Mouse (Mus musculus) kidney, adult 8-10 months (tissue): Measurements from ENCODE around the gene Rad51b.
A peak's percentile ranks its signal among the peaks of the same experiment; 100 is the strongest.

Experiments
- DNase-seq, 2 experiments: peaks; one replicate each; pipeline ENCODE4 v3.0.0; 2022

Rad51b gene

GRCm38 (mm10) chr12:79535532-79536437, 238.7 kb downstream of the Rad51b start:
- DNase-seq: no peak

DNA sequence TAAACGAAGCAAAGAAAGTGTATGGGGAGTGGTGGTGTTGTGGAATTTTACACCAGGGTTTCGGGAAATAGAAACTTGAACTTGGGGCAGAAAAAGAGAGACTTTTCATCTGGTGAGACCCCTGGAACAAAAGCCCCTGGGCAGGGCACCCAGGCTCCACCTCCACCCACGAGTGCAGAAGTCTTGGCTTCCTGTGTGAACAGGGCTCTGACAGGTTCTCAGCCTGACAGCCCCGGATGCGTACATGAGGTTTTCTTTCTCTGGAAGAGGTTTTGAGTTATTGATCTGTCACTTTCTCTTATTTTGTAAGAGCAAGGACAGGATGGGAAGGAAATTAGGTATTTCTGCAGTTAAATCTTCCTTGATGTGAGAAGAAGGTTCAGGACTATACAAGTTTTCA, 243.1 kb downstream of the Rad51b start:
- no peak for DNase-seq

DNA sequence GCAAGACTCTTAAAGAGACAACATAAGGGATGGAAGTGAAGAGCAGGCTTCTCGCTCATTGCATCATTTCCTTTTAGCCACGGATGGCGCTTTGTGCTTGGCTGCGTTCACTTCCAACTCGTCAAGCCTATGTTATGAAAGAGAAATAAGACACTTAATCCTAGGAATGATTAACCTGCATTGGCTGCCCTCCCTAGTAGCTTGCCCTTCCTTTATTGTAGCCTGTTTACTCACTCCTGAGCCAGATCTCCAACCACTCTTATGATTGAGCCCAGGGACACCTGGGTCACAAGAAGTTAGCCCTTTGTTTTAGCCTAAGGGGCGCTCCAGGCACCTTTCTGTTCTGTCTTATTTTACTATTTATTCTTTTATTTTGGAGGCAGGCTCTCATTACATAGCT, 244.5 kb downstream of the Rad51b start:
- peak; percentile 75 to 93 for DNase-seq

DNA sequence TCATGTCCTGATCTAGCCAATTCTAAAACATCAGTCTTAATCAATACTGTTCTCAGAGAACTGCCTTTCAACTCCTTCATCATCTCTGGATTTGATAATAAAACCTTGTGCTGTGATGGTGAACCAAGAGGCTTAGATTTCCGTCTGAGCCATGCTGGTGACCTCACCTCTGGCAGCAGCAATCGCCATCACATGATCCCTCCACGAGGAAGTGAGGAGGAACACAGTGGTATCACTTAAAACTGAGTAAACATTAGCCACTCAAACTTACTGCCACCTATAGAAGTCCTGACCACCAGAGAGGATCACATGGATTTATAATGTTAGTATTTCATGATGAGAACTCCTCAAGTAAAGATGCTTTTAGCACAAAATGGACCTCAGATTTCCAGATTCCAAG, 248.0 kb downstream of the Rad51b start:
- no peak for DNase-seq

DNA sequence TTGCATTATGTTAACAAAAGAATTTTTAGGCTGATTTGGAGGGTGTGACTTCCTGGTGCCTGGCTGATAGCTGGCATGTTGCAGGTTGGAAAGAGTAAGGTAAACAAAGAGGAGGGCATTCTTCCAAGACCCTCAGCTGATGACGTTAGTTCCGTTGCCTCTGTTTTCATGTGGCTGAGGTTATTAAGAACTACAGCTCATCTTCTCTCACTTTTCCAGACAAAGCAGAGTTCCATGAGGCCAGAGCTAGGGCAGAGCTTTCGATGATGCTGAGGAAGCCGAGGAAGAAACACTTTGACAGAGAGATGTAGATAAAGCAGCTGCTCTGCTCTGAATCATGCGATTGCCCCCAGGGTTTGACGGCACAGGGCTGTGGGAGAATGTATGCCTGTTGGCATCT, 250.5 kb downstream of the Rad51b start:
- no peak for DNase-seq

GRCm38 (mm10) chr12:79548607-79549330, 251.7 kb downstream of the Rad51b start:
- peak; percentile 52 to 65 for DNase-seq

DNA sequence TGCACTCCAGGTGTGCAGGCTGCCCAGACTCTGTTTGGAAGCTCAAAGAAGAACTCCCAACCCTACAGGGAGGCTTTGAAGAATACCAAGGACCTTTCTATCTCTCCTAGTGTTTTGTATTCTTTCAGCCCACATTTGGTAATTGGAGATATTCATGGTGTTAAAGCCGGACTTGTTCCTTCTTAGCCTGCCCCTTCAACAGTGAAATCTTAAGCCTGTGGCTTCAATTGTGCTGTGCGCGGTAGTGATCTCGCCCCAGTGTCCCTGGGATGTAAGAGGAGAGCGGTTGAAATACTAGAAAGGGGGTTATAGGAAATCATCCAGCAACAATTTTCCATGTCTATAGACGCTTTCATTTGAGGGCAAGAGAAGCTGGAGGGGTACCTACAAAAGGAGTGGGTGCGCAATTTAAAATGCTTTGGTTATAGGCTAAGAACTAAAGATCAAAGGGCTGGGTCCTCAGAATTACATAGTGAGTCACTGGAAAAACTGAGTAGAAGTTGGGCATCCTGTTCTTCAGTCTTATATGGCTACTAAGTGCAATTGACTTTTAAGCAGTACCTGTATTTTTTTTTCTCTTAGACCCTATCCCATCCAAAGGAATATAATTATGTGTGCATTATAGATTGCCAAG, 253.1 kb downstream of the Rad51b start:
- DNase-seq: no peak

DNA sequence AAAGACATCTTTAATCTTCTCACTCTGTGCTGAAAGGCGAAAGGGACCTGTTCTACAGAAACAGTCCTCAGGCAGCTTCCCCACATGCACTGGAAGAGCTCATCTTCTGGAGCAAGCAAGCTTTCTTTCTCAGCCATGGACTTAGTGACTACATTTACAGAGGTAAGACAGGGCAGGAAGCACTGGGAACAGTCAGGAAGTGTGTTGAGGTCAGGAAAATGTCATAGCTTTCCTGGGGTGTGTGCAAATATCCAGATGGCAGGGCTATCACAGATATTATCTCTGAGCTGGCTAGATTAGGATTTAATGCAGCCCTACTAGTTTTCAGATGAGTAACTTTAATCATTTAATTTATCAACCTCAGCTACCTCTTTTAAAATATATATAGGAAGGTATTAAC, 254.2 kb downstream of the Rad51b start:
- no peak for DNase-seq

DNA sequence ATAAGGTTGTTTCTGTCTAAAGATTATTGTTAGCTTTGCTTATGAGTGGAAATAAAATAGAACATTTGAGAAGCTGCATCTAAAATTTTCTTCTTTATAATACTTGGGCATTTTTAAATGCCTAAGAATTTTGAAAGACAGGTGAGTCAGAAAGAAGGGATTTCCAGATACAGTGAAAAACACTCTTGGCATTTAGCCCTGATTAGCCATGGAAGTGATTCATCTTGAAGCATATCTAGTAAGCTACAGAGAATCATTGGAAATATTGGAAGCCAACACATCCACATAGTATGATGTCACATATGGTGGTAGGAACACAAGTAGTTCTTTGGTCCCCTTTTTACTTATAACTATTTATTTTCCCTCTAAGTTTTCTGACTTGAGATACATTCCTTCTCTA, 256.0 kb downstream of the Rad51b start:
- no peak for DNase-seq

DNA sequence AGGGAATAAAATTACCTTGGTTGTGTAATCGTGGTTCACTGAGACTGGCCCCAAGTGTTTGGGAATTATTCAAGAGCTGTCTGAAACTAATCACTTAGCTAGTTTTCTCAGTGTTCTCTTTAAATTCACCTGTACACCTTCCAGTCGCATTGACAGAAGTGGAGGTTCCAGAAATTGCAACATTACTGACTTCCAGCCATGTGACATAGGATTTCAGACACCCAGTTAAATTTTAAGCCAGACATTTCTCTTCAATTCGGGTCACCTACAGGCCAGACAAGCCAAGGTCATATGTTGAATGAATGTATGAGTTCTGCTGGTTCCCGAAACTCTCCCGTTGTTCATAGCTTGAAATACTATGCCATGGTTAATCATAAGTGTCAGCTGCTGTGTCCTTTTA, 260.8 kb downstream of the Rad51b start:
- peak; percentile 45 to 87 for DNase-seq

DNA sequence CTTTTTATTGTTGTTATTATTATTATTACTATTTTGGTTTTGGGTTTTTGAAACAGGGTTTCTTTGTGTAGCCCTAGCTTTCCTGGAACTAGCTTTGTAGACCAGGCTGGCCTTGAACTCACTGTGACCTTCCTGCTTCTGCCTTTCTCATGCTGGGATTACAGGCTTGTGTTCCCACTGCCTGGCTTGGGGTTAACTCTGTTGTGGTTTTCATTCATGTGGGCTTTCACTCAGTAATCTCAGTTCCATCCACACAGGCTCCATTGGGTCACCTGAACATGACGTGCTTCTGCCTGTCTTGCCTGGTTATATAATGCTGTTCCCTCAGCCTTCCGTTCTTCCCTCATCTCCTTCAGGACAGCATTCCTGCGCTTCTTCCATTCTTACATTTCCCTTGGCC, 261.6 kb downstream of the Rad51b start:
- no peak for DNase-seq

DNA sequence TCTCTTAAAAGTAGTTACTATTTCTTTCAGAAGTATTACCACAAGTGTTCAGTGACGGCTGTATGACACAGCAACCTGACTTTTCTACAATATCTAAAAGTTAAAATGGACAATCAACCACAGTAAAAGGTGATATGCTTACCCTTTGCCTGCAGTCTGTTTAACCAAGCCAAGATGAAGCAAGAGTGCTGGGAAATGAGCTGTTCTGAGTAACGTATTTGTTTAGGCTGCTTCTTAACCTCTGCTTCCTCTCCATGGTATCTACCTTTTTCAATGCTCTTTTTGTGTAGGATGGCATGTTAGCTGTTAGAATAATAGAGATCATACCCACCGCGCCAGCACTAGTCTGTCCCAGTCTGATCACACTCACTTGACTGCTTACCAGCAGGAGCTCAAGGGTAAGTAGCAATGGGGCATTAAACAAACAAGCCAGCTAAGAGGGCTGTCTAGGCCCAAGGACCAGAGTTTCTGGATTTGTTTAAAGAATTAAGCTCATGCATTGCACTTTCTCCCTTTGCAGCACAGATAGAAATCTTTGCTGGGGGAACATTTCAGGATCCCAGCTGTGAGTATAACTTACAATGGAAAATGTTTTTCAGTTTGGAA, 262.4 kb downstream of the Rad51b start:
- no peak for DNase-seq

DNA sequence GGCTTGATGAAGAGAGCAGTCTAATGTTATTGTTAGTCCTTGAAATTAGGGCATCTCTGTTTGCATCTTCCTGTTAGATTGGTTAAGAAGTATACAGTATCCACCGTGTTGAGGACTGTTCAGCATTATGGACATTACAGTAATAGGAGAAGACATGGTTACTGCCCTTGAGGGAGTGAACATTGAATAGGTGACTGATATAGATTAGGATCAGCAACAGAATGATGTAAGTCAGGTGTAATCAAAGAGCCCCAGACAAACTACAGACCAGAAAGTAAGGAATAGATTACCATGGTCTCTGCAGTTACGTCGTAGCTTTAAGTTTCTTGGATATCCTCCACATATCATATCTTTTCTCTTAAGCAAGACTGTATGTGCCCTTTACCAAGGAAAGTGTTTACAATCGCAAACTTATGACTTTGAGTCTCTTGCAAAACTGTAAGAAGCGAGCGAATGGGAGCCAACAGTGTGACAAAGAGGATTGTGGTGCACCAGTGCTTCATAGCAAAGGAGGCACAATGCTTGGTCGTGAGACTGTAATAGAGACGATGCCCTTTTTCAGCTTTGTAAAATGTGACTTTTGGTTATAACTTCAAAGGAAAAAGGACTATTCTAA, 263.1 kb downstream of the Rad51b start:
- DNase-seq: no peak

DNA sequence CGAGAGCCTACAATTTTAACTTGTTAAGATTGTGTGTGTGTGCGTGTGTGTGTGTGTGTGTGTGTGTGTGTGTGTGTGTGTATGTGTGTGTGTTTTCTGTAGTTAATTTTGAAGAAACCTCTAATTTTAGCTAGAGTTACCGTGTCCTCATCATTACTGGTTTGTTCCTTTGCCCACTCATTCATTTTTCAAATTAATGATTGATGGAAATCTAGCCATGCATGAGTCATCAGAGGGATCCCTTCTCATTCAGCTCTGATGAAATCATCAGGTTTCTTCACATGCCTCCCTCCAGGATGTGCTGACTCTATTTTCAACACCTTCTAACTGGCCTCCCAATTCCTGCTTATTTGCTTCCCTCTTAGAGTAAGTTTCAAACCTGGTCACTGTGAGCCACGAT, 263.8 kb downstream of the Rad51b start:
- DNase-seq: peak; percentile 35 to 75

GRCm38 (mm10) chr12:79574159-79575040, 277.3 kb downstream of the Rad51b start:
- DNase-seq: no peak

- DNase-seq: no peak
These were observed 278.0 kb downstream of the Rad51b start for GRCm38 (mm10) chr12:79575041-79575541.

DNA sequence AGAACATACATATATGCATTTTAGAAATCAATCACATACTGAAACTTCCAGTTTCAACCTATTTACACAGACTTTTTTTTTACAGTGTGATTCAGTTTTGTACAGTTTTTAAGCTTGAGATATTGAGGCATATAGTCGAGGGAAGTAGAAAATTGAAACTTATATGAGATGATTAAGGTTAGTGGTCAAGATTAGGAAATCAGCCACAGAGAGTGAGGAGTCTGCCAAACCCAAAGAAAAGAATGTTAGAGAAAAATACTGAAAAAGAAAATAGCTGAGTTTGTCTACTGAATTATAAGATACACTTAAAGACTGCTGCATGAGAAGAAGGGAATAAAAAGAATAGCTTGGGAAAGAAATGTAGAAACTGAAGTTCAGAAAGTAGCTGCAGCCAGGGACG, 280.4 kb downstream of the Rad51b start:
- no peak for DNase-seq

DNA sequence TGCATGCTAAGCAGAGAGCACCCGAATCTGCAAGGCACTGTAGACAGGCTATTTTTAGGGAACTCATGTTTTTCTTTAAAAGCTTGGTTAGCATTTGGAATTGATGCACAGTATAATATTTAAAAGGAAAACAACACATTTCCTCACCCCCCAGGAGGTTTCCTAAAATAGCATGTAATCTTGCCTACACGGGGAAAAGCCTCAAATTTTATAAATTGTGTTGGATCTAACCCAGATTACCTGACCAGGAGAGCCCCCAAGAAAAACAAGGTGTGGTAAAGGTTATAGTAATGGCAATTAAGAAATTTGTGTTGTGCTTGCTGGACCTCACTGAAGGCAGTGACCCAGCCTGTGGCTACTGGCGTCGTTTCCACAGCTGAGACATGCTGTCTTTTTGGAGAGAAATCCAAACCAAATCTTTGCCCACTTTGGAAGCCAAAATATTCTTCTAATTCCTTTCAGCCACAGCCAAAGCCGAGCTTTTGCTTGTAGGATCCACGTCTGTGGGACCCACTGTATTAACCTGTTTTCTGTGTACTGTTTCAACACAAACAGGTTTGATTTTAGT, 282.0 kb downstream of the Rad51b start:
- DNase-seq: no peak

DNA sequence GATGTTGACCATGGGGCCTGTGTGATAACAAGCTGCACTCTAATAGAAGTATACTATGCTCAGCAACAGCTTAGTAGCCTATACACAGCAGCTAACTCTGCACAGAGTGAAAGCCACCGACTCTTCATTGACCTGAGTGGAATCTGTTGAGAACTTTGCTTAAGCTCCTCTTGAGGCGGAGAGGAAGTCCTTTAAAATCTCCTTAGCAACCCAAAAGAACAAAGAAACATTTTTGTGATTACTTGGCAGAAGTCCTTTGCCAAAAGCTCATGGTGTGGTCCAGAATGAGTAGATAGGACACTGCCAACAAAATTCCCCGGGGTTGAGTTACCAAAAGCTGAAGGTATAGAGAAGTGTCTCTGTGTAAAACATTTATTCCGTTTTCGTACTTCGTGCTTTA, 282.8 kb downstream of the Rad51b start:
- no peak for DNase-seq

GRCm38 (mm10) chr12:79584556-79585307, 287.6 kb downstream of the Rad51b start:
- no peak for DNase-seq
